Mouse (Mus musculus) v-Abl transformed pro-B cells (cell line): ENCODE data around the gene Gm49378.

Experiments used
- in situ Hi-C, 2 experiments: fragments of 400-800 bp; cut with MboI; formaldehyde crosslinking; loops; one replicate each; pipeline ENCODE4 v1.15.1; 2025; ENCODE audit not compliant: unreplicated experiment in 2 of 2

Gm49378 gene

GRCm38 (mm10) chr14:55637795-55638194 lies at the start of gene Gm49378:
Gene Gm49378, minus strand, starts transcription at chr14:55637895.
- in situ Hi-C loops = no loop called here

GRCm38 (mm10) chr14:55682118-55682493 lies 44.4 kb upstream of the Gm49378 start:
- in situ Hi-C loops = loop anchor here (5.0 to 10.0 kb wide), 2 partner anchors 60 to 223 kb away; partner anchors contain the start of gene Sdr39u1 (in 1 of the 2)

- in situ Hi-C loops = loop anchor here (5.0 to 10.0 kb wide), 2 partner anchors 61 to 223 kb away; partner anchors contain the start of gene Sdr39u1 (in 1 of the 2)
Measured at GRCm38 (mm10) chr14:55681160-55682117, 43.7 kb upstream of the Gm49378 start, which contains the start of gene Tinf2. Gene Tinf2, minus strand, starts transcription at chr14:55681820.

GRCm38 (mm10) chr14:55677615-55678014 lies 39.9 kb upstream of the Gm49378 start:
- in situ Hi-C loops = no loop called here

GRCm38 (mm10) chr14:55672741-55673060 lies 35.0 kb upstream of the Gm49378 start:
- in situ Hi-C loops = loop anchor here in 1 of 2 experiments (25.0 kb wide), 1 partner anchor 215 kb away; the partner anchor contains the start of genes Cbln3 and Khnyn

GRCm38 (mm10) chr14:55671833-55672740 lies 34.4 kb upstream of the Gm49378 start, which contains the start of the genes Gmpr2 and Nedd8:
Gene Gmpr2, plus strand, starts transcription at chr14:55671941.
Gene Nedd8, minus strand, starts transcription at chr14:55672124.
- in situ Hi-C loops = loop anchor here in 1 of 2 experiments (25.0 kb wide), 1 partner anchor 215 kb away; the partner anchor contains the start of genes Cbln3 and Khnyn

- in situ Hi-C loops = loop anchor here in 1 of 2 experiments (25.0 kb wide), 1 partner anchor 216 kb away; the partner anchor contains the start of genes Cbln3 and Khnyn
Measured at GRCm38 (mm10) chr14:55671486-55671832, 33.8 kb upstream of the Gm49378 start.

GRCm38 (mm10) chr14:55660636-55661035 lies 22.9 kb upstream of the Gm49378 start:
- in situ Hi-C loops = loop anchor here in 1 of 2 experiments (25.0 kb wide), 1 partner anchor 227 kb away; the partner anchor contains the start of genes Cbln3 and Khnyn

GRCm38 (mm10) chr14:55659960-55660573 lies 22.4 kb upstream of the Gm49378 start, which contains the start of gene Mdp1:
Gene Mdp1, minus strand, starts transcription at chr14:55660508.
- in situ Hi-C loops = loop anchor here in 1 of 2 experiments (25.0 kb wide), 1 partner anchor 227 kb away; the partner anchor contains the start of genes Cbln3 and Khnyn

GRCm38 (mm10) chr14:55658011-55658410 lies 20.3 kb upstream of the Gm49378 start:
- in situ Hi-C loops = loop anchor here in 1 of 2 experiments (25.0 kb wide), 1 partner anchor 229 kb away; the partner anchor contains the start of genes Cbln3 and Khnyn

- in situ Hi-C loops = loop anchor here in 1 of 2 experiments (25.0 kb wide), 1 partner anchor 230 kb away; the partner anchor contains the start of genes Cbln3 and Khnyn
Measured at GRCm38 (mm10) chr14:55656935-55657334, 19.2 kb upstream of the Gm49378 start.

GRCm38 (mm10) chr14:55651528-55651927 lies 13.8 kb upstream of the Gm49378 start:
- in situ Hi-C loops = loop anchor here in 1 of 2 experiments (25.0 kb wide), 1 partner anchor 236 kb away; the partner anchor contains the start of genes Cbln3 and Khnyn

- in situ Hi-C loops = loop anchor here in 1 of 2 experiments (25.0 kb wide), 1 partner anchor 237 kb away; the partner anchor contains the start of genes Cbln3 and Khnyn
Measured at GRCm38 (mm10) chr14:55649884-55650283, 12.2 kb upstream of the Gm49378 start, which contains the start of gene Tssk4. Gene Tssk4, plus strand, starts transcription at chr14:55650184.

GRCm38 (mm10) chr14:55644261-55644888 lies 6.7 kb upstream of the Gm49378 start:
- in situ Hi-C loops = no loop called here

- in situ Hi-C loops = no loop called here
Measured at GRCm38 (mm10) chr14:55643060-55643907, 5.6 kb upstream of the Gm49378 start, which contains the start of gene Tm9sf1. Gene Tm9sf1, minus strand, starts transcription at chr14:55643806.

- in situ Hi-C loops = no loop called here
Measured at GRCm38 (mm10) chr14:55642679-55643059, 5.0 kb upstream of the Gm49378 start.

GRCm38 (mm10) chr14:55641291-55641690 lies 3.6 kb upstream of the Gm49378 start:
- in situ Hi-C loops = no loop called here

- in situ Hi-C loops = no loop called here
Measured at GRCm38 (mm10) chr14:55640816-55641215, 3.1 kb upstream of the Gm49378 start.
